Mouse (Mus musculus) forebrain, embryonic 16.5 days (tissue): Measurements from ENCODE around the gene Foxp1. TPM values are rescaled to one million over a fixed set of nuclear protein-coding genes. Genes with fewer than 3 reads are reported as not detected.
A peak's percentile ranks its signal among the peaks of the same experiment; 100 is the strongest.

ENCODE experiments used
- ATAC-seq: fragments of 200-750 bp; cut with Nextera tagmentation; 2 replicates; pipeline ENCODE4 v1.8.0; 2017; ENCODE audit warnings: mild to moderate bottlenecking, moderate library complexity
- H3K27ac ChIP-seq: fragments of 300-500 bp; sonication (generic); 2 replicates; pipeline ENCODE4 v1.5.1; 2014; ENCODE audit warnings: low read length, control low read depth
- H3K27me3 ChIP-seq: fragments of 300-500 bp; sonication (generic); replicated peaks from 2 replicates; pipeline ENCODE4 v1.6.1; 2014; ENCODE audit warnings: low read length; ENCODE audit not compliant: control insufficient read depth, insufficient read depth
- H3K36me3 ChIP-seq: fragments of 300-500 bp; sonication (generic); 2 replicates; pipeline ENCODE4 v1.6.1; 2014; ENCODE audit not compliant: control insufficient read depth, insufficient read depth
- H3K4me1 ChIP-seq: fragments of 300-500 bp; sonication (generic); replicated peaks from 2 replicates; pipeline ENCODE4 v1.6.1; 2014; ENCODE audit warnings: low read length; ENCODE audit not compliant: control insufficient read depth, insufficient read depth
- H3K4me2 ChIP-seq: fragments of 300-500 bp; sonication (generic); 2 replicates; pipeline ENCODE4 v1.6.1; 2014; ENCODE audit warnings: mild to moderate bottlenecking, low read length, control low read depth
- H3K4me3 ChIP-seq: fragments of 300-500 bp; sonication (generic); replicated peaks from 2 replicates; pipeline ENCODE4 v1.5.1; 2014; ENCODE audit warnings: mild to moderate bottlenecking, low read length, control low read depth
- H3K9ac ChIP-seq: fragments of 300-500 bp; sonication (generic); replicated peaks from 2 replicates; pipeline ENCODE4 v1.6.1; 2014; ENCODE audit warnings: low read depth, low read length, control low read depth
- H3K9me3 ChIP-seq: fragments of 300-500 bp; sonication (generic); 2 replicates; pipeline ENCODE4 v1.6.1; 2016; ENCODE audit warnings: low read length; ENCODE audit not compliant: control insufficient read depth
- WGBS: fragments of 180-500 bp; shearing (Covaris S2); extraction: QIAGEN DNeasy Blood & Tissue Kit; methylation state at CpG from one replicate; pipeline ENCODE4 v1.1.7; 2014; 5-methylcytosine and 5-hydroxymethylcytosine counted together
- polyA plus RNA-seq: library from polyadenylated mRNA; unstranded; fragments of >200 nt; fragmentation: Nextera tagmentation; extraction: Ambion mirVana; gene quantifications from 2 replicates; pipeline ENCODE4 v1.2.1, GENCODE M21; 2015

Foxp1 gene
- polyA plus RNA-seq, 1 experiment from 2014 or later, result 123 TPM

DNA sequence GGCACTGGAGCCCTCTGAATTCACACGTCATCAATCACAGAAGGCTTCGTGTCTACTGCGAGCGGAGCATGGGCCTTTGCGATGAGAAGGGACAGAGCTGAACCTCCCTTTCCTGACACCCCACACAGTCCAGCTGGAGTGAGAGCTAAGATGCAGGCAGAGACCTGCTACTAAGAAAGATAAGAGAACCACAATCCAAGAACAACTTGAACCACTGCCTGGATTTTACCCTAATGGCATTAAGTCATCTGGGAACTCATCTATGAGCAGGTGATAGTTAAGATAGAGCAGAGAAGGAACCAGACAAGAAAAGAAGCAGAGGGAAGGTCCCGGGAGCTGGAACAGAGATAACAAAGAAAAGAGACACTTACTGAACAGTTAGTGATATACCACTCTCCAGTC is 415.4 kb downstream of the Foxp1 start:
- H3K36me3 ChIP-seq, result no peaks in the 10 kb centered on the region
- no peak overlapping the region for H3K4me2 ChIP-seq
- no peak for ATAC-seq
- peaks cover 8% of the 10 kb centered on the region for H3K4me1 ChIP-seq
- no peaks in the 10 kb centered on the region for H3K9me3 ChIP-seq
- 93% methylated on average over 6 of the region's 6 CpGs for WGBS
- no peak overlapping the region for H3K27ac ChIP-seq
- no peaks in the 10 kb centered on the region for H3K27me3 ChIP-seq
- H3K9ac ChIP-seq, result no peak overlapping the region
- H3K4me3 ChIP-seq, result no peak overlapping the region

DNA sequence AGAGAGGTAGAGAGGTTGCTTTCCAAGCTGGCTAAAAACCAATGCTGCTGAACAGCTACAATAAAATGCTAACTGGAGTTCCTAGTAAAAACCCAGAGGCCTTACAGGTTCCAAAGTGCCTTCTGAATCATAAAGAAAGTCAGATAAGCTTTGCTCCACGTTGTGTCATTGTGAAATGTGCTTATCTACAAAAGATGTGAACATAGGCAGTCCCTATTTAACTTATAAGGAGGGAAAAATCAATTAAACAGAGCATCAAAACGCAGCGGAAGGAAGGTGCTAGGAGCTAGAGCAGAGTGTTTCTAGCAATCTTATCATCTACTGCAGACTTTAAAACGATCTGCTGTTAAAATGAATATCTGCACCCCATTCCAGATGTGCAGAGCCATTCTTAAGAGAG is 416.5 kb downstream of the Foxp1 start:
- Histone ChIP-seq H3K4me1 (peaks cover 14% of the 10 kb centered on the region), H3K9ac (no peak overlapping the region), H3K4me3 (no peak overlapping the region), H3K27me3 (no peaks in the 10 kb centered on the region), H3K36me3 (no peaks in the 10 kb centered on the region), H3K9me3 (no peaks in the 10 kb centered on the region), H3K27ac (no peak overlapping the region), H3K4me2 (no peak overlapping the region)
- no peak for ATAC-seq
- 84% methylated on average over 4 of the region's 4 CpGs for WGBS

DNA sequence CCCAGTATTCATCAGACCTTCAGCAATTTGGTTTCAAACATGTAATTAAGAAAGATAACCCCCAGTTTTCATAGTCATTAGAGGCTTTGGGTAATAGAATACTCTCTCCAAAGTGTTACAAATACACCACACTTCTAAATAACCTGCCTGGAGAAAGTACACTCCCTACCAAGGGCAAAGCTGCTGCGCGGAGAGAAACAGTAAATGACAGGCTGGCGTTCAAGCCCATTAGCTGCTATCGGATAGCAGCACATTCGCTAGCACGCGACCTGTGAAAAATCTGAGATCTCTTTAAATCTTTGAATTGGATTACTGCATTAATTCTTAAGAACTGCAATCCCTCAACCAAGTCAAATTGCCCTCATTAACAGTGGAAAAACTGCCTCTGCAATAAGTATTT is 418.1 kb downstream of the Foxp1 start:
- ATAC-seq, result no peak
- Histone ChIP-seq H3K36me3 (no peaks in the 10 kb centered on the region), H3K27ac (no peak overlapping the region), H3K4me2 (no peak overlapping the region), H3K9me3 (no peaks in the 10 kb centered on the region), H3K4me3 (no peak overlapping the region), H3K9ac (no peak overlapping the region), H3K4me1 (peaks cover 14% of the 10 kb centered on the region), H3K27me3 (no peaks in the 10 kb centered on the region)
- WGBS, result 12% methylated on average over 7 of the region's 7 CpGs

DNA sequence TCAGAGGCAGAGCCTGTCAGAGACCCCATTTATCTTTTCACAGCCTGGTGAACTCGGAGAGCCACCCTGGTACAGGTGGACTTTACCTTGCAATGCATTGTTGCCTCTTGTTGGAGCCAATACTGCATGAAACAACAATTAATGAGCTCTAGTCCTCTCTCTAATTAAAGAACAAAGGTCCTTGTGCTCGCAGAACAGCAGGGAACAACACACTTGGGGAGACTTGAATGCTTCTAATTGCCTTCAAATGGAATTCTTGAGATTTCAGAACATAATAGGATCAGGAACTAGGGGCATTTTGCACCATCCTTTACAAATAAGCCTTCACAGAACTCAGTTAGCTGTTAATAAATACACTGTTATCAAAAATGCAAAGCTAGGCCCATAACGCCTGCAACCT is 418.6 kb downstream of the Foxp1 start:
- Histone ChIP-seq H3K4me3 (no peak overlapping the region), H3K27me3 (no peaks in the 10 kb centered on the region), H3K4me2 (no peak overlapping the region), H3K27ac (no peak overlapping the region), H3K9me3 (no peaks in the 10 kb centered on the region), H3K4me1 (peaks cover 14% of the 10 kb centered on the region), H3K9ac (no peak overlapping the region), H3K36me3 (no peaks in the 10 kb centered on the region)
- 20% methylated on average over 3 of the region's 3 CpGs for WGBS
- ATAC-seq, result no peak

DNA sequence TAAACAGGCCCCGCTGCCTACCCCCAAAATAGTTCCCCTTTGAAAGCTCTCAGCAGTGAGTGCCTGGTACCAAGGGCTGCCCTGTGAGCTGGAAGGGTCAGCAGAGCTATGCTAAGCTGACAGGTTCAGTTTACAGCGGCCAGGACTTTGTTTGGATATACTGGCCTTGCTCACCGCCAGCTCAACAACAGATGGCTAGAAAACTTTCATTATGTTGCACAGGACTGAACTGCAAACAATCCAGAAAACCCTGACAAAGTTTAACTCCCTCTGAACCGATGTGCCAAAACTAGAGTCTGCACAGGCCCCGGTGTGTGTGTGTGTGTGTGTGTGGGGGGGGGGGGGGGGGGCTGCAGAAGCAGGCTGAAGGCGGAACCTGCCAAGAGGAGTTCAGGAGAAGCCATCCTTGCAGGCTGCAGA is 421.0 kb downstream of the Foxp1 start:
- H3K4me2 ChIP-seq, result peak overlapping the region; percentile 28; the same call in 1 of the 2 replicates
- no peak overlapping the region for H3K27ac ChIP-seq
- peaks cover 14% of the 10 kb centered on the region for H3K4me1 ChIP-seq
- H3K9me3 ChIP-seq, result no peaks in the 10 kb centered on the region
- H3K9ac ChIP-seq, result no peak overlapping the region
- no peak overlapping the region for H3K4me3 ChIP-seq
- no peaks in the 10 kb centered on the region for H3K27me3 ChIP-seq
- 2% methylated on average over 6 of the region's 6 CpGs for WGBS
- ATAC-seq, result peak; percentile 75
- H3K36me3 ChIP-seq, result no peaks in the 10 kb centered on the region

DNA sequence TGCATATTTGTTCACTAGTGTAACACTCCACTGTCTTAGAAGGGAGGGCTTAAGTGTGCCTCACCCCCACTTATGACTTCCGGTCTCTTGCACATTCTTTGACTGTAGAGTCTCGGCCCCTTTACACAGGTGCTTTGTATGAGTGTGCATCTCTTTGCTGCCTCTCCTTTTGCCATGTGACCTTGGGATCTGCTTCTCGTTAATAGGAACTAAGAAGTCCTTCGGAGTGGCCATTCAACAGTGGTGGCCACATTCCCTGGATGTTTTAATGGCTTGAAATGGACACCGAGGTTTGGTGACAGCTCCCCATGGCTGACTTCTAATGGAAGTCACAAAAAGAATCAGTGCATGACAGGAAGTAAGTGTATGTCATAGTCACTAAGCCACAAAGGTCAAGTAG is 422.2 kb downstream of the Foxp1 start:
- 48% methylated on average over 5 of the region's 5 CpGs for WGBS
- H3K27ac ChIP-seq, result no peak overlapping the region
- no peaks in the 10 kb centered on the region for H3K27me3 ChIP-seq
- no peak overlapping the region for H3K9ac ChIP-seq
- H3K9me3 ChIP-seq, result no peaks in the 10 kb centered on the region
- no peak overlapping the region for H3K4me3 ChIP-seq
- ATAC-seq, result no peak
- H3K4me2 ChIP-seq, result no peak overlapping the region
- peaks cover 22% of the 10 kb centered on the region for H3K4me1 ChIP-seq
- H3K36me3 ChIP-seq, result no peaks in the 10 kb centered on the region

DNA sequence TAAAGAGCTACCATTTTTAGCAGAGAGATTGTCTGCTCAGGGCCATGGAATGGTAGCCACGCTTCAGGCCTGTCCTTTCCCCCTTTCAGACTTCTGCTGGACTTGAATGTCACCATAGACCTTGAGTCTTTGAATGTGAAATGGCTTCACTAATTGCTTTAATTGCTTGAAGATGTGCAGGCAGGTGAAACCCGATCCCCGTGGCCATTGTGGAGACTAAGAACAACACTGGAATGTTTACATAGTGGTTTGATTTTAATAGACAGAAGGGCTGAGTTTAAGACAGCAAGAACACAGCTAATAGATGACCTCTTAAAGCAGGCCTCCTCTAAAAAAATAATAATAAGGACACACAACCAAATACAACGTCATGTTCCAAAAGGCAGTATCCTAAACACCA is 422.7 kb downstream of the Foxp1 start:
- Histone ChIP-seq H3K4me3 (no peak overlapping the region), H3K4me2 (no peak overlapping the region), H3K36me3 (no peaks in the 10 kb centered on the region), H3K9me3 (no peaks in the 10 kb centered on the region), H3K27ac (no peak overlapping the region), H3K9ac (no peak overlapping the region), H3K4me1 (peaks cover 26% of the 10 kb centered on the region), H3K27me3 (no peaks in the 10 kb centered on the region)
- 44% methylated on average over 4 of the region's 4 CpGs for WGBS
- no peak for ATAC-seq

DNA sequence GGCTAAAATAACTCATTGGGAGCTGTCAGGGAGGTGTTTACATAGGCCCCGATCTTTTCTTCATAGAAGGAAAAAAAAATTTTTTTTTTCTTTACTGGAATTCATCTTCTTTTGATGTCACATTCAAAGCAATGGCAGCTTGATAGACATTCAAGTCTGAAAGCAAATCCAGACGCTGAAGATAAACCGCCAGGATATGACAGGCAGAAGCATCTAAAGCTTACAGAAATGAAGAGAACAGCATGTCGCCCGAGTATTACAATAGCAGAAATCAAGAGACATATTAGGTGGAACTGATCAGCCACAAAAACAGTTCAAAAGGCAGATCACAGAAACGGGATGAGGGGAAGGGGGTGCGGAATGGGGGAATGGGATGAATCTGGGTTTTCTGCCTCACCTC is 425.3 kb downstream of the Foxp1 start:
- H3K27ac ChIP-seq, result no peak overlapping the region; the same call in none of the 2 replicates
- no peaks in the 10 kb centered on the region for H3K36me3 ChIP-seq
- H3K9me3 ChIP-seq, result no peaks in the 10 kb centered on the region
- H3K9ac ChIP-seq, result no peak overlapping the region
- no peaks in the 10 kb centered on the region for H3K27me3 ChIP-seq
- H3K4me3 ChIP-seq, result no peak overlapping the region
- WGBS, result 45% methylated on average over 7 of the region's 7 CpGs
- ATAC-seq, result no peak
- peaks cover 25% of the 10 kb centered on the region for H3K4me1 ChIP-seq
- no peak overlapping the region for H3K4me2 ChIP-seq

DNA sequence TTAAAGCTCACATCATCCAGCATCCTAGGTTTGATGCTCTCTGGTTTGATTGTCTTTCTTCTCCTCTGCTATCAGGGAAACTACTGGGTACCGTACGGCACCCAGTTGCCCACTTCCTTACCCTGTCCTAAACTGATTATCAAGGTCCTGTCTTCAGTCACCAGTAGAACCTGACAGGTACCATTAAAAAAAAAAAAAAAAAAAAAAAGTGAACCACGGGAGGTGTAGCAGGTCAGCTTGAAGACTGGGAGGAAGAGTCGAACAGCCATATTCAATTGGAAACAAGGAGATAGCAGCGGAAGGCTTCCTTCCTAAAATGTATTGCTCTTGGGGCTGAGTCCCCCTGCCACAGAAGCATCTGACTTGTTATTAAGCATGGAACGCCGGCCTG is 425.8 kb downstream of the Foxp1 start:
- H3K9me3 ChIP-seq, result no peaks in the 10 kb centered on the region
- no peak overlapping the region for H3K4me2 ChIP-seq
- H3K27ac ChIP-seq, result no peak overlapping the region; the same call in 1 of the 2 replicates
- no peaks in the 10 kb centered on the region for H3K36me3 ChIP-seq
- peaks cover 23% of the 10 kb centered on the region for H3K4me1 ChIP-seq
- H3K4me3 ChIP-seq, result no peak overlapping the region
- H3K9ac ChIP-seq, result no peak overlapping the region
- 74% methylated on average over 7 of the region's 7 CpGs for WGBS
- no peaks in the 10 kb centered on the region for H3K27me3 ChIP-seq
- ATAC-seq, result no peak

DNA sequence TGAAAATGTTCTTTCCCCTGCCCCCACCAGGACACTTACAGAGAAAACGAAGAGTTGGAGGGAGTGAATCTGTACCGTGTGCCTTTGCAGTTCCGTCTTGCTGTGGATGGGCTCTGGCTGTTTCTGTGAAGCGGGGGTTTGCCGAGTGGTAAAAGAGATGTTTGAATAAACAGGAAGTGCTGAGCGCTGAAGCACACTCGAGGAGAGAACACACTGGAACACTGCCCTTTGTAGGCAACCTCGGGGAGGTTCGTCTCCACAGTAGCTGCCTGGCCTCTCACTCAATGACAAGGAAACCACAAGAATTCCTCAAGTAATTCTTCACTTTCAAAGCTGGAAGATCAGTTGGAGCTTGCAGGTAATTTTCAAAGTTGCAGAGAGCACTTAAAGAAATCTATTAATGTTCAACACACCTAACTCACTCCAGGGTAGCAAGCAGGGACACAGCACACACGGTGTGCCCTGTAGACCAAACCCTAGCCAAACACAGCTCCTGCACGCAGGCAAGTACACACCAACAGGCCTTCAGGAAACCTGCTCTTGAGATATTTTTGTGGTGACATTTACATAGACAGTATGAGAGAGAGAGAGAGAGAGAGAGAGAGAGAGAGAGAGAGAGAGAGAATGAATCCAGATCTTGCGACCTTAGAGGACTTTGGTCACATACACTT is 426.3 kb downstream of the Foxp1 start:
- H3K27me3 ChIP-seq, result no peaks in the 10 kb centered on the region
- H3K36me3 ChIP-seq, result no peaks in the 10 kb centered on the region
- no peak for ATAC-seq
- H3K4me3 ChIP-seq, result no peak overlapping the region
- H3K9ac ChIP-seq, result no peak overlapping the region
- no peak overlapping the region for H3K27ac ChIP-seq
- H3K4me1 ChIP-seq, result peaks cover 18% of the 10 kb centered on the region
- WGBS, result 28% methylated on average over 12 of the region's 12 CpGs
- no peaks in the 10 kb centered on the region for H3K9me3 ChIP-seq
- peak overlapping the region; percentile 36 for H3K4me2 ChIP-seq
